Mouse (Mus musculus): ENCODE data around the gene Limch1. TPM values are rescaled to one million over a fixed set of nuclear protein-coding genes. Genes with fewer than 3 reads are reported as not detected.

Limch1 gene
- polyA plus RNA-seq (2012; rRNA removed) (40.0 and 44.4 TPM in 2 replicates), polyA plus RNA-seq (2014; fragmentation: Nextera tagmentation; extraction: Ambion mirVana) (85.3 and 98.4 TPM in 2 replicates)

DNA sequence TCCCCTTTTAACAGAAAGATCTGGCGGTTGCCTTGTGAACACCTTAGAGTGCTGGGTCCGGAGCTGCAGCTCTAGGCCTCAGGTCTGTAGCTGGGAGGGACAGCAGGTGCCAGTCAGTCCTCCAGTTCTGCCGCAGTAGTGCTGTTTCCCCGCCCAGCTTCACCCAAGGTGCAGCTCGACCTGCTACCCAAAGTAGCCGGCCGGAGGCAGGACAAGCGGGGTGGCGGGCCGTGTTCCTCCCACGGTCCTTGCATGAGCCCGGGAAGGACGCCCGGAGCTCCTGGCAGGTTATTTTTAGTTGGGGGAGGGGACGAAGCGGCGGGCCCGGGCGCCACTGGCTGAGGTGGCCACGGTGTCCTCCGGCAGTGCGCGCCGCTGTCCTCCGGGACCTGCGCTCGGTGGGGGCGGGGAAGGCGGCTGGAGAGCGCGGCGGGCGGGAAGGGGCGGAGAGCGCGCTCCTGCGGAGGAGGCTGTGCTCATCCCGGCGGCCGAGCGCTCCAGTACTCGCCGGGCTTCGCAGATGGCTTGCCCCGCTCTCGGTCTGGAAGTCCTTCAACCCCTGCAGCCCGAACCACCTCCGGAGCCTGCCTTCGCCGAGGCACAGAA lies at the start of gene Limch1:
Gene Limch1, plus strand, starts transcription at position 438 of the 606 bp plus-strand sequence.
- no peak for TF ChIP-seq POLR2A (IDR thresholded peaks at IDR 0.05; ENCODE audit: borderline replicate concordance, extremely low read depth, insufficient read depth, insufficient read length)
- H3K9me3 ChIP-seq (ENCODE audit: control insufficient read depth, low read length), result no peaks in the 10 kb centered on the region
- H3K4me3 ChIP-seq (replicated peaks; ENCODE audit: low read length), result peak within 1 kb of the TSS; percentile 67
- peaks cover 13% of the 10 kb centered on the region; the same call in 1 of the 2 replicates for H3K27me3 ChIP-seq (ENCODE audit: control insufficient read depth, insufficient read depth, low read length)
- peak within 1 kb of the TSS; percentile 94 for H3K4me2 ChIP-seq (replicated peaks; ENCODE audit: low read depth, low read length, severe bottlenecking)
- 1% methylated on average over 23 of the region's 50 CpGs for WGBS
- no peaks in the 10 kb centered on the region for H3K36me3 ChIP-seq (ENCODE audit: control insufficient read depth, insufficient read depth, low read length)
- H3K27ac ChIP-seq (replicated peaks; ENCODE audit: low read depth, low read length), result peak within 1 kb of the TSS; percentile 55; the same call in 1 of the 2 replicates
- DNase-seq (ENCODE audit: low spot score), result peak; percentile 47
- peak; percentile 79; the same call in 1 of the 2 replicates for ATAC-seq (ENCODE audit: low FRiP score, low read depth)
- peaks cover 24% of the 10 kb centered on the region for H3K4me1 ChIP-seq (ENCODE audit: control insufficient read depth, insufficient read depth, low read length)
- H3K9ac ChIP-seq (ENCODE audit: low read depth, low read length, severe bottlenecking), result peak within 1 kb of the TSS; percentile 69

DNA sequence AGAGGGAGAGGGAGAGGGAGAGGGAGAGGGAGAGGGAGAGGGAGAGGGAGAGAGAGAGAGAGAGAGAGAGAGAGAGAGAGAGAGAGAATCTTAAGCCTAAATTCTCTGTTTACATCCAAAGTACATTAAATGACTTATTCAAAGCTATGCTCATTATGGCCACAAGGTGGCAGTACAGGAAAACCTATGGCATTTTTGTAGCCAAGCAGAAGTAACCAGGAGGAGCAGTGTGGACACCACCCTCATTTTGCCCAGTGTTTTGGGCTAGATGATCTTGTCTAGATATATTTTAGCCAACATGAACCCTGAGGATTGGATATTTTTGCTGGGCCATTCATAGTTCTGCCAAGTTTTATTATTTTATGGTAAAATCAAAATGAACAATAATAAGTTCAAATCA lies 48.5 kb upstream of the Limch1 start:
- ATAC-seq (ENCODE audit: low FRiP score, low read depth), result no peak
- no peak overlapping the region for H3K4me2 ChIP-seq (replicated peaks; ENCODE audit: low read depth, low read length, severe bottlenecking)

DNA sequence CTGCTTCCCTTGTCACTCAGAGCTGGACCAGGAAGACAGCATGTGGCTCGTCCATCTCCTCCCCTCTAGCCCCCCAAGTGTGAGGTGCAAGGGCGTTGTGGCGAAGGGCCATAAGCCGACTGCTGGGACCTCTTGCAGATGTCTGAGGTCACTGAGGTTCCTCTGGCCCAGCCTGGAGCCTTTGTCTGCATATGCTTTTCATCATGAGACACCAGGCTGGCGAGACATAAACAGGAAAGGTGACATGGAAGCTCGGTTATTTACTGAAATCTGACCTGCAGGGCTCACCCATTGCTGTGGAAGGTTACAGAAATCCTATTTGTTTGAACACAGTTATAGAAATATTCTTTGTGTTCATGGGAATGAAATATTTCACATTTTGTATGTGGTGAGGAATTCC lies 45.7 kb upstream of the Limch1 start:
- TF ChIP-seq POLR2A (IDR thresholded peaks at IDR 0.05; ENCODE audit: borderline replicate concordance, extremely low read depth, insufficient read depth, insufficient read length), result no peak
- Histone ChIP-seq H3K36me3 (ENCODE audit: control insufficient read depth, insufficient read depth, low read length) (no peaks in the 10 kb centered on the region), H3K4me2 (replicated peaks; ENCODE audit: low read depth, low read length, severe bottlenecking) (no peak overlapping the region), H3K9ac (ENCODE audit: low read depth, low read length, severe bottlenecking) (no peak overlapping the region), H3K4me1 (ENCODE audit: control insufficient read depth, insufficient read depth, low read length) (peaks cover 3% of the 10 kb centered on the region; the same call in 1 of the 2 replicates), H3K4me3 (replicated peaks; ENCODE audit: low read length) (no peak overlapping the region), H3K27me3 (ENCODE audit: control insufficient read depth, insufficient read depth, low read length) (no peaks in the 10 kb centered on the region), H3K27ac (replicated peaks; ENCODE audit: low read depth, low read length) (no peak overlapping the region), H3K9me3 (ENCODE audit: control insufficient read depth, low read length) (no peaks in the 10 kb centered on the region)
- DNase-seq (ENCODE audit: low spot score), result no peak
- no peak for ATAC-seq (ENCODE audit: low FRiP score, low read depth)
- WGBS, result 32% methylated on average over 6 of the region's 6 CpGs

More for the DNA sequence above, 48.5 kb upstream of the Limch1 start:
- Histone ChIP-seq H3K4me3 (replicated peaks; ENCODE audit: low read length) (no peak overlapping the region), H3K4me1 (ENCODE audit: control insufficient read depth, insufficient read depth, low read length) (peaks cover 3% of the 10 kb centered on the region; the same call in 1 of the 2 replicates), H3K27me3 (ENCODE audit: control insufficient read depth, insufficient read depth, low read length) (no peaks in the 10 kb centered on the region), H3K27ac (replicated peaks; ENCODE audit: low read depth, low read length) (no peak overlapping the region), H3K36me3 (ENCODE audit: control insufficient read depth, insufficient read depth, low read length) (no peaks in the 10 kb centered on the region), H3K9ac (ENCODE audit: low read depth, low read length, severe bottlenecking) (no peak overlapping the region), H3K9me3 (ENCODE audit: control insufficient read depth, low read length) (no peaks in the 10 kb centered on the region)
- no peak for TF ChIP-seq POLR2A (IDR thresholded peaks at IDR 0.05; ENCODE audit: borderline replicate concordance, extremely low read depth, insufficient read depth, insufficient read length)
- peak; percentile 84 for DNase-seq (ENCODE audit: low spot score)

GRCm38 (mm10) chr5:66701951-66702350 lies 43.7 kb upstream of the Limch1 start:
- no peaks in the 10 kb centered on the region for H3K27me3 ChIP-seq (ENCODE audit: control insufficient read depth, insufficient read depth, low read length)
- no peak for TF ChIP-seq POLR2A (IDR thresholded peaks at IDR 0.05; ENCODE audit: borderline replicate concordance, extremely low read depth, insufficient read depth, insufficient read length)
- H3K27ac ChIP-seq (replicated peaks; ENCODE audit: low read depth, low read length), result no peak overlapping the region
- no peak for ATAC-seq (ENCODE audit: low FRiP score, low read depth)
- no peaks in the 10 kb centered on the region for H3K36me3 ChIP-seq (ENCODE audit: control insufficient read depth, insufficient read depth, low read length)
- no peak overlapping the region for H3K4me3 ChIP-seq (replicated peaks; ENCODE audit: low read length)
- H3K4me2 ChIP-seq (replicated peaks; ENCODE audit: low read depth, low read length, severe bottlenecking), result no peak overlapping the region
- H3K4me1 ChIP-seq (ENCODE audit: control insufficient read depth, insufficient read depth, low read length), result peaks cover 3% of the 10 kb centered on the region; the same call in 1 of the 2 replicates
- DNase-seq (ENCODE audit: low spot score), result no peak
- H3K9ac ChIP-seq (ENCODE audit: low read depth, low read length, severe bottlenecking), result no peak overlapping the region
- WGBS, result 93% methylated on average over 4 of the region's 4 CpGs
- no peaks in the 10 kb centered on the region for H3K9me3 ChIP-seq (ENCODE audit: control insufficient read depth, low read length)

DNA sequence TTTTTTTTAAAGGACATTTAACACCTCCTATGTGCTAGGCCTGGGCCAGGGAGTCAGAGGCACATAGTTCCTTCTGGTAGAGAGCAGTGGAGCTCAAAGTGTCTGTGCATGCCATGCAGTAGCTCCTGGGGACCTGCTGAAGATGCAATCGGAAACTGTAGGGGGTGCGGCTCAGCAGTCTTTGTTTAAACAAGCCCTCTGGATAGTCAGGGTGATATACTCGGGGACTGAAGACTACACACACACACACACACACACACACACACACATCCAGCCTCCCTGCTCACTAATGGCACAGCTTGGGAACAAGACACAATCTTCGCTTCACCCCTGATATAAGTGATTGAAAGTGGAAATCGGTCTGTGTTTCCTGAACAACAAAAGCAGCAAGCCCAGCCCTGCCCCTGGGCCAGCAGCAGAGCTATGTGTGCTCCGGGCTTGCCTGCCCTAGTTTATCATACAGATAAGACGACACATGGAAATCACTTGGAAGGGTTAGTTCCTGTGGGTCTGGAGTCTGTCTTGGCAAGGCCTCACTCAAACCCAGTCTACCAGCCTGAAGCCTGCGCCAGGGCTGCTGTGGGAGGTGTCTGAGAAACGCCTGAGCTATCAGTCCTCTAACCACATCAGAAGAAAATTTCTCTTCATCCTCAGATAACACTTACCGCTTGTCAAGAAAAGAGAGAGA lies 42.2 kb upstream of the Limch1 start:
- Histone ChIP-seq H3K27ac (replicated peaks; ENCODE audit: low read depth, low read length) (no peak overlapping the region), H3K9me3 (ENCODE audit: control insufficient read depth, low read length) (no peaks in the 10 kb centered on the region), H3K4me1 (ENCODE audit: control insufficient read depth, insufficient read depth, low read length) (peaks cover 3% of the 10 kb centered on the region; the same call in 1 of the 2 replicates), H3K9ac (ENCODE audit: low read depth, low read length, severe bottlenecking) (no peak overlapping the region), H3K27me3 (ENCODE audit: control insufficient read depth, insufficient read depth, low read length) (no peaks in the 10 kb centered on the region), H3K4me3 (replicated peaks; ENCODE audit: low read length) (no peak overlapping the region), H3K4me2 (replicated peaks; ENCODE audit: low read depth, low read length, severe bottlenecking) (no peak overlapping the region), H3K36me3 (ENCODE audit: control insufficient read depth, insufficient read depth, low read length) (no peaks in the 10 kb centered on the region)
- no peak for TF ChIP-seq POLR2A (IDR thresholded peaks at IDR 0.05; ENCODE audit: borderline replicate concordance, extremely low read depth, insufficient read depth, insufficient read length)
- no peak for ATAC-seq (ENCODE audit: low FRiP score, low read depth)
- WGBS, result 37% methylated on average over 10 of the region's 10 CpGs
- no peak for DNase-seq (ENCODE audit: low spot score)
